Mouse (Mus musculus) gastrocnemius, adult 2 months (tissue): ENCODE measurements around the gene Gprc5d. TPM values are rescaled to one million over a fixed set of nuclear protein-coding genes. Genes with fewer than 3 reads are reported as not detected.
A peak's percentile ranks its signal among the peaks of the same experiment; 100 is the strongest.

Source experiments
- DNase-seq: peaks from one replicate; pipeline ENCODE4 v3.0.0; 2022
- H3K27ac ChIP-seq: fragments of 200-600 bp; 2 replicates; pipeline ENCODE4 v1.8.1; 2022; ENCODE audit warnings: mild to moderate bottlenecking
- H3K4me3 ChIP-seq: fragments of 200-600 bp; 2 replicates; pipeline ENCODE4 v1.8.1; 2022; ENCODE audit warnings: mild to moderate bottlenecking, moderate library complexity
- CTCF ChIP-seq: fragments of 200-600 bp; IDR thresholded peaks from 2 replicates; pipeline ENCODE4 v1.8.1; 2022; ENCODE audit warnings: antibody characterized with exemption, mild to moderate bottlenecking, moderate library complexity
- intact Hi-C: fragments of 180-260 bp; cut with DNase I; formaldehyde crosslinking; loops from one replicate; pipeline ENCODE4 v1.15.1; 2025
- total RNA-seq, 2 experiments: library from RNA; stranded (reverse); gene quantifications; 2 replicates each; pipeline ENCODE4 v1.2.3; 2021

Gene Gprc5d
- total RNA-seq, 2 experiments from 2014 or later: not detected

DNA sequence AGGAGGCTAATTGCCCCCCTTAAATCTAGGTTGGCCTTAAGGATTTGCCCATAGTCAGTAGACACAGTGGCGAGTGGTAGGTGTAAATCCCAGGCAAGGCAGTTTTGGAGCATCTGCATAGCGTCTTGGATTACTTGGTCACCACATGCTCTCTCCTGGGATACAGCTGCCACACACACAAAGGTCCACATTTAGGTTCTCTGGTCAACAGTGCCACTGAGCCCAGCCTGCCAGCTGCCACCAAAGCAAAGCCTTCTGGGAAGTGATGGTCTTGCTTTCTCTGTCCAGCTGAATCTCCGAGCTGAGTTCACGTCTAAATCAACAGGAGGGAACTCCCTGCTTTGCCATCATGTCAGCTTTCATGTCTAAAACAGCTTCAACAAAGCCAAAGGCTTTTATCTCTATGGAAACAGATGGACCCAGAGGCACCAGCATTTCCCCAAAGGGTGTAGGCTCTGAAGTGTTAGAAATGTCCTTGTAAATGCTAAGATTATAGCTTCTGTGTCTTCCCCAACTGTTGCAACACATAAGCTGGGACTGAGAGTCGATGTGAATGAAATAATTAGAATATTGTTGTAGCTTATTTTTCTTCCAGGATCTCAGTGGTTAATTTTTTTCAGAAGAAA lies 6.8 kb upstream of the Gprc5d start:
- intact Hi-C loops: no loop called here
- no peak for DNase-seq
- no peak for TF ChIP-seq CTCF
- H3K27ac ChIP-seq: no peak overlapping the region
- no peak overlapping the region for H3K4me3 ChIP-seq

DNA sequence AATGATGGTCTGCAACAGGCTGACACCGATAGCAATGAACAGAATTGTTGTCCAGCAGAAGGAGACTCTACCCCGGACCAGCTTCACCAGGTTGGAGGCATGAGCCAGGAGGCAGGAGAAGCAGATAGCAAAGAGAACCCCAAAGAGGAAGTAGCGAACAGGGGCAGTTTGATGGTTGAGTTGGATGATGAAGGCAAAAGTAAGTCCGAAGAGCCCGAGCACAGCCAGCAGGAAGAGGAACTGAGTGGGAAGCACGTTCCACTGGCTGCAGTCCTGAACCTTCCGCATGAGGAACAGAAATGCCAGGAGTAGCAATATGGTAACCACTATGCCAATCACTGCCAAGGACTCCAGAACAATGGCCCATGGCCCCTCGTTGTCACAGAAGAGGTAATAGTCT lies 1.6 kb downstream of the Gprc5d start:
- no peak for TF ChIP-seq CTCF
- Histone ChIP-seq H3K27ac (no peak overlapping the region), H3K4me3 (no peak overlapping the region)
- intact Hi-C loops: no loop called here
- no peak for DNase-seq

DNA sequence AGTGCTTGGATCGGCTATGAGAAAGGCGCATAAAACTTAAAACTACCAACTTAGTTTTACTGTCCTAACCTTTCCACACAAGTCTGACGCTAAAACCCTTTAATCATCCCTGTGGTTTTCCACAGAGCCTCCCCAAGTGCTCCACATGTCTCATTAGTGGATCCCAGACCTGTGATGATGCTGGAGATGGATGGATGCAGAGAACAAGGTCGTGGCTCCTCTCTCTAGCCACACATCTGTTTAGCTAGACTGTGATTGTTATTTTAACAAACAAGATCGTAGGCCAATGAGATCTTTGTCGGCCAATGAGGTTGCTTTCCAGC lies 5.0 kb downstream of the Gprc5d start:
- H3K4me3 ChIP-seq: no peak overlapping the region
- H3K27ac ChIP-seq: no peak overlapping the region
- no peak for TF ChIP-seq CTCF
- intact Hi-C loops: no loop called here
- no peak for DNase-seq

DNA sequence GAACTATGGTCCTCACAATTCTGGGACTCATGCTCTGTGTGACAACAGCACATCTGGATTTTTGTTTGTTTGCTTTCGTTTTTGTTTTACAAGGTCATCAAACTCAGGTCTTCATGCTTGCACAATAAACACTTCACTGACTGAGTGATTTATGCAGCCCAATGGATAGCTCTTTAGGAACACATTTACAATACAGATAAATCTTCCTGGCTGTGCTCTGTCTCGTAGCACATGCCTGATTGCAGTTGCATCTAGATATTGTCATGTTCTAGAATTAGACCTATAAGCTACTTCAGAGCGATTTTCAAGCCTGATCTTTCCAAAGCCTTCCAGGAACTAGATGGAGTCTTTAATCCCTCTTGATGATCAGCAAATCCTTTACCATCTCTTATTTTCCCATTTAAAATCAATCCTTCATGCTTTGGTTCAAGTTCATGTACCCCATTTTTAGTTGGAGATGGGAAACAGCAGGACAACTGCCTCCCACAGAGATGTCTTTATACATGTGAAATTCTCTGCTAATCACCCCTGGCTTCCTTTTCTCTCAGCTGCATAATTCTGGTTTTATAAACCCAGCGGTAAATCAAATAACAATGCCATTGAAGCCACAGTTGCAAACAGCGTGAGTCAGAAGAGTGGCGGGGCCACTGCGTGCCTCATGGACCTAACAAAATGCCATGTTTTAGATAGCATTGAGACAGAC lies 5.5 kb downstream of the Gprc5d start:
- Histone ChIP-seq H3K4me3 (no peak overlapping the region), H3K27ac (no peak overlapping the region)
- DNase-seq: no peak
- TF ChIP-seq CTCF: no peak
- intact Hi-C loops: no loop called here

DNA sequence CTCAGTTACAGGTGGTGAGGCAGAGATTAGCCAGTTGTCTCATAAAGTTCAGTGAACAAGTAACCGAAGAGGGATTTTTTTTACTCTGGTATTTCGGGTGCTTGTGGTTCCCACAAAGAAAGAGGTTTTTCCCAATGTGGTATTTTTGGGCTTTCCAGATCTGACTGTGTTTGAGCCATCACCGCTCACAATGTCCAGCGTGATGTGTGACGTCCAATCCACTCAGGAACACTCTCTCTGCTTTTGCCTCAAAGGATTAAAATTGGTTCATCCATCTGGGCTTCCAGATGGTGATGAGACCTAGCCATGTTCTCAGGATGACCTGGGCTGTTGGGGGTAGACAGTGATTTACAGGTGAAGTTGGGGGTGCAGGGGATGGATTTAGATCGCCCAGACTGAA lies 11.1 kb downstream of the Gprc5d start:
- intact Hi-C loops: no loop called here
- no peak overlapping the region for H3K4me3 ChIP-seq
- no peak for DNase-seq
- no peak overlapping the region for H3K27ac ChIP-seq
- TF ChIP-seq CTCF: no peak

DNA sequence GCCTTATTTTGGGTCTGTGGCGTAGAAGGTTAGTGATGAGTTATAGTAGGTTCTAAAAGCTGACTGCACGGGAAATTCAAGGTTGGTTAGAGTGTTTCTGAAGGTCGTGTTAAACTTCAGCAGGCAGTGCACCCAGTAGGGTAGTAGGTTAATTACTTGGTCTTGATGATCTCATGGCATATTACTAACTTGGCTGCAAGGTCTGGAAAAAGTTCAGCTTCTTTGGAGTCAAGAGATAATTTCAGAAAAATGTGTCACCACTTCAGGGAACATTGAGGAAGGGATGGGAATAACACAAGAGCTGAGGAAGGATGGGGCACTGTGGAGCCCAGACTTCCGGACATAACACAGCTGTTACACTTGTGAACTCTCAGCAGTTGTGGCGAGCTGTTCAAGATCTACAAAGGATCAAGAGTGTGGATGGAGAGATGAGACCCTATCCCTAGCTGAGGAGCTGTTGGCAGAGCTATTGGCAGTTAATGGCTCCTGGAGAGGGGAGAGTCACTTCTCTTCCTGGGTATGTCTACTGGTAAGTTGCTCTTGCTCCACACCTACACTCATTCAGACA lies 15.3 kb downstream of the Gprc5d start:
- intact Hi-C loops: no loop called here
- Histone ChIP-seq H3K27ac (no peak overlapping the region; the same call in 1 of the 2 replicates), H3K4me3 (no peak overlapping the region)

DNA sequence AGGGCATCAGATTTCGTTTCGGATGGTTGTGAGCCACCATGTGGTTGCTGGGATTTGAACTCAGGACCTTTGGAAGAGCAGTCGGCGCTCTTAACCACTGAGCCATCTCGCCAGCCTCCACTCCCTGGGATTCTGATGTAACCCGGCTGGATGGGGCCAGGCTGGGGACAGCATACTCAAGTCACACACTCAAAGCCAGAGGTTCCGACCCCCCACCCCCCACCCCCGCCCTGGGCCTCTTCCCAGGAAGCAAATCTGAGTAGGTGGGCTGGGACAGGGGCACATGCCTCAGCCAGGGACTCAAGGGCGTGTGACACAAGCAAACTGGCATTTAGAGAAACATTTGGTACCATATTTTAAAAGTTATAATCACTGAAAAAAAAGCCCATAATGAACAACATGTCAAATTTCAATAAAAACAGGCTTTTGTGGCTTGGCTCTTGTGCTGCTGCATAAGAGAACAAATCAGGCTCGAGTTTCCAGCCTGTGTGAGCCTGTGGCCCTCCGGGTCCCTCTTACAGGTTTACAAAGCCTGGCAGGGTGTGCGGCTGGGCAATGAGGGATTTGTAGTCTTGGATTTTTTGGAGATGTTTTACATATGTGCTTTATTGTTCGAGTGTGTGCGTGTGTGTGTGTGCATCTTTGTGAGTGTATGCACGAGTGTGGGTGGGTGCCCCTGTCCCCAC lies 17.2 kb downstream of the Gprc5d start:
- Histone ChIP-seq H3K4me3 (no peak overlapping the region), H3K27ac (no peak overlapping the region)
- intact Hi-C loops: no loop called here
- DNase-seq: no peak
- no peak for TF ChIP-seq CTCF

More for the DNA sequence above, 15.3 kb downstream of the Gprc5d start:
- no peak for DNase-seq
- TF ChIP-seq CTCF: no peak

DNA sequence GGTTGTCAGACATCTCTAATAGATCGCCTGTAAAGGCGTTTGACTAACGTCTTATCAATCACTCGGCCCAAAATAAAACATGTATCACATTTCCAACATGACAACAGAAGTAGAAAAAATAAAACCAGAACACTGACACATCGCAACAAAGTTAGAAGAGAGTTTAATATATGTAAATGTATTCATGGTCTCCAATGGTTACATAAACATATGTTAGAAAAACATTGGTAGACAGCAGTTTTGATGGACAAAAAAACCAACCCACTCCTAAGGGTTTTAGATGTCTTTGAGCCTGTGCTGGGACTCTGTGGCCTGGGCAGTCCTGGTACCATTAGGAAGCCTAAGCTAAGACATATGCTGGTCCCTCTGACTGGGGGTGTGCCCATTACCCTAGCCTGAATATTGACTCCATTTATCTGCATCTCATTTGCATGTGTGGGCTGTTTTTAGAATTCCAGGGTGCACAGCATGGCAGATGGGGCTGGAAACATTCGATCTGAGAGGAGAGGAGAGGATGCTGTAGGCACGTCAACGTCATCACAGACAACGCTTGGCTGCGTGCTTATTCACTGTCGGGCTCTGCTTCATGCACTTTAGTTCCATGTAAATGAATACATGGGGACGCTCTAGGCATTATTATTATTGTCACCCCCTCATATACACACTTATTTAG lies 25.1 kb downstream of the Gprc5d start:
- Histone ChIP-seq H3K4me3 (no peak overlapping the region), H3K27ac (no peak overlapping the region)
- no peak for TF ChIP-seq CTCF
- no peak for DNase-seq
- intact Hi-C loops: no loop called here

DNA sequence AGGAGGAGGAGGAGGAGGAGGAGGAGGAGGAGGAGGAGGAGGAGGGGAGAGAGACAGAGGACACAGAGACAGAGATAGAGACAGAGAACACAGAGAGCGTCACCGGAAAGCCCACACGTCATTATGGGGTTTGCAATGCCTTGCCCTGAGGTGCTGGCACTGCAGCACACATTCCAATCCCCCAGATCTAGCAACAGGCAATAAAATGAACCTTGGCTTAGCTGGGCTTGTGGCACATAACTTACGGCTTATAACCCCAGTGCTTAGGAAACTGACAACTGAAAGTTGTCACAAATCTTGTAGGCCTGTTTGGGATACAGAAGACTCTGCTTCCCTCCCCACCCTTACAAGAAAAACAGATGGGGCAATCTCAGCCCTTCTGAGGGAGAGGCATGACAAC lies 27.4 kb downstream of the Gprc5d start:
- DNase-seq: no peak
- Histone ChIP-seq H3K4me3 (no peak overlapping the region), H3K27ac (no peak overlapping the region)
- no peak for TF ChIP-seq CTCF
- intact Hi-C loops: no loop called here

DNA sequence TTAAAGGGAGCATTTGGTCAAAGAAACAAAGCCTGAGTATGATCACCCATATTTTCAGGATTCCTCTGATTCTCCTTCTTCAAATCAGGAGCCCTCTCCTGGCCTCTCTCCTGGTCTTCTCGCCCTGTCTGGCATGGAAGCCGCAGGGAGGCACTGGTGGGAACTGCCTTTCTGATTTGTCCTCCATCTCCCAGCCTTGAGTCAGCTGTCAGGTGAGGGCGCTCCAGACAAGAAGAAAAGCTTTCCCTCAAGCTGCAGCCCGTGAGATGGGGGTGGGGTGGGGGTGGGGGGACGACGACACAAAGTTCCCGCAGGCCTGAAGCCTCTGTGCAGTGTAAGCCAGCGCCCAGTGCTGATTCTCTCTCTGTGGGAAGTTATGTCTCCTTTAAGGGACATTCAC lies 28.3 kb downstream of the Gprc5d start:
- no peak overlapping the region for H3K27ac ChIP-seq
- intact Hi-C loops: loop anchor here (5.0 to 10.0 kb wide), 2 partner anchors 145 to 313 kb away; no protein-coding TSS in a partner anchor
- no peak for TF ChIP-seq CTCF
- no peak for DNase-seq
- no peak overlapping the region for H3K4me3 ChIP-seq

DNA sequence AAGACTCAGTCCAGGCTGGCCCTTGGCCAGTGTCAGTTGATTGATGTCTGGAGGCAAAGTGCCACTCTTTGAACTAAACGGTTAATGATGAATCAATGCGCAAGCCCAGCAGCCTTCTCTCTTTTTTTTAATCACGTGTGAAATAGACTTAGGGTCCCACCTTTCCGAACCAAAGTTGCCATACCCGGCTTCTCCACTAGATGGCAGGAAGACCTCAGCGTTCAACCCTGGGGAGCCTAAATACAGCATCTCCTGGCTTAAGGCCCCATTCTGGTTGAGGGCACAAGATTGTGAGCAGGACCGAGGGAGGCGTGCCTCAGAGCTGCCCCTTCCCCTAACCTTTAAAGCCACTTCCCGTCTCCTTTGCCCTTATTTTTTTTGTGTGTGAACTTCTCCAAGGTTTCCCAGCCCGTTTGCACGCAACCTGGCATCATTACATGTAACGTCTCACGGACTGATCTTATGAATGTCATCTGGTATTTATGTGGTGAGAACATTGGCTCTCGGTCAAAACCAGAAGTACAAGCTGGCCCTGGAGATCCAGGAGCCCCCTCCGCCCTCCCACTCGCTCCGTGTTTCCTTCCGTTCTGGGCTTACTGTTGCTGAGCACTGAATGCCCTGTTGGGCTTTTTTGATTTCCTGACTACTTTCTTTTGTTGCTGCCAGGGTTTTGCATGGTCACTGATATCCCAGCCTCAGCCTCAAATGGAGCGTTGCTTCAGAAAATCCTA lies 30.2 kb downstream of the Gprc5d start:
- peak; percentile 76 for DNase-seq
- intact Hi-C loops: loop anchor here (1.0 to 10.0 kb wide), 3 partner anchors 56 to 314 kb away; no protein-coding TSS in a partner anchor
- Histone ChIP-seq H3K27ac (no peak overlapping the region), H3K4me3 (peak overlapping the region; percentile 48)
- peak; percentile 91 for TF ChIP-seq CTCF

DNA sequence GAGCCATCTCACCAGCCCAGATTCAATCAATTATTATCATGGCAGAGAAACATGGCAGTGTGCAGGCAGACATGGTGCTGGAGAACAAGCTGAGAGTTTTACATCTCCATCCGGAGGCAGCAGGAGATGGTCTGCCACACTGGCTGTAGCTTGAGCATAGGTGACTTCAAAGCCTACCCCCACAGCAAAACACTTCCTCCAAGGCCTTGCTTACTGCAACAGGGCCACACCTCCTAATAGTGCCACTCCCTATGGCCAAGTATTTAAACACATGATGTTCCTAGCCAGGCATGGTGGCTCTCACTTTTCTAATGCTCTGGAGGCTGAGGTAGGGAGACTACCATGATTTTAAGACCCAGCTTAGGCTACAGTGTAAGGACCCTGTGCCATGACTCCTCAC lies 32.4 kb downstream of the Gprc5d start:
- DNase-seq: no peak
- Histone ChIP-seq H3K27ac (no peak overlapping the region), H3K4me3 (no peak overlapping the region)
- TF ChIP-seq CTCF: no peak
- intact Hi-C loops: loop anchor here (5.0 to 10.0 kb wide), 2 partner anchors 149 to 317 kb away; no protein-coding TSS in a partner anchor
